Comparison of ENCODE assay signal across 10 mouse cellular contexts in genomic region chr4:125122431-125123278, GRCm38 (mm10). TPM values are rescaled to one million over a fixed set of nuclear protein-coding genes. Genes with fewer than 3 reads are reported as not detected.
DNase-seq lines count a peak whose midpoint lies in the region; ATAC-seq lines count a peak whose summit lies in the region.
"Had no signal": no experiment of that assay in that cellular context is flagged by ENCODE, and none has a peak within 500 bp of the region (broad histone marks: within the 10 kb centered on the region; RNA-seq: fewer than 3 reads in every experiment).

No protein-coding gene starts in this region.

- WGBS in neural tube, embryonic 15.5 days, result 22% methylated on average over 16 of the region's 16 CpGs
- 18% methylated on average over 16 of the region's 16 CpGs for WGBS in liver, embryonic 16.5 days (ENCODE audit: insufficient replicate concordance)
- 19% methylated on average over 16 of the region's 16 CpGs for WGBS in stomach, embryonic 15.5 days

- ATAC-seq in neural tube, embryonic 15.5 days (ENCODE audit: low FRiP score), result no peak
- ATAC-seq in liver, embryonic 16.5 days (ENCODE audit: low read depth), result 0 out of 2 replicates have a peak, but pooled peaks have one; percentile 12
- ATAC-seq in stomach, embryonic 15.5 days (ENCODE audit: insufficient read depth, low FRiP score, low read depth), result peak; percentile 65

- peaks cover 14% of the 10 kb centered on the region for H3K27me3 ChIP-seq in neural tube, embryonic 15.5 days (replicated peaks)
- no peaks in the 10 kb centered on the region for H3K27me3 ChIP-seq in liver, embryonic 16.5 days (ENCODE audit: control insufficient read depth, insufficient read depth, low read depth, low read length)
- no peaks in the 10 kb centered on the region for H3K27me3 ChIP-seq in stomach, embryonic 15.5 days (replicated peaks)

- H3K4me1 ChIP-seq in neural tube, embryonic 15.5 days, result peaks cover 8% of the 10 kb centered on the region
- peaks cover 27% of the 10 kb centered on the region for H3K4me1 ChIP-seq in liver, embryonic 16.5 days (ENCODE audit: control insufficient read depth, low read depth, low read length)
- peaks cover 47% of the 10 kb centered on the region for H3K4me1 ChIP-seq in stomach, embryonic 15.5 days

- peak; percentile 35 for DNase-seq in neural tube, embryonic 10.5 days (ENCODE audit: extremely low spot score, low spot score)
- peak; percentile 61 for DNase-seq in embryo, embryonic 9.5 days (ENCODE audit: extremely low spot score)
- DNase-seq in induced T-regulatory cell, adult 2 months (ENCODE audit: low read depth), result peak; percentile 84
- DNase-seq in right cerebral cortex, postnatal 36 days (ENCODE audit: low spot score in 2 of 2), result no peak
- no peak for DNase-seq in layer of hippocampus, postnatal 10 days (ENCODE audit: low spot score in 2 of 2)

- no peak overlapping the region for H3K27ac ChIP-seq in neural tube, embryonic 15.5 days (replicated peaks)
- H3K27ac ChIP-seq in liver, embryonic 16.5 days (ENCODE audit: low read length), result peak overlapping the region; percentile 31; the same call in 1 of the 2 replicates
- H3K27ac ChIP-seq in stomach, embryonic 15.5 days, result peak overlapping the region; percentile 84

- H3K4me3 ChIP-seq in neural tube, embryonic 15.5 days (replicated peaks), result no peak overlapping the region
- H3K4me3 ChIP-seq in liver, embryonic 16.5 days (ENCODE audit: low read depth, low read length), result no peak overlapping the region
- H3K4me3 ChIP-seq in stomach, embryonic 15.5 days (replicated peaks), result no peak overlapping the region

- H3K9ac ChIP-seq in neural tube, embryonic 15.5 days (replicated peaks), result no peak overlapping the region
- H3K9ac ChIP-seq in liver, embryonic 16.5 days (ENCODE audit: low read depth, low read length), result no peak overlapping the region
- no peak overlapping the region for H3K9ac ChIP-seq in stomach, embryonic 15.5 days

- H3K9me3 ChIP-seq in neural tube, embryonic 15.5 days (replicated peaks), result no peaks in the 10 kb centered on the region
- H3K9me3 ChIP-seq in liver, embryonic 16.5 days (replicated peaks; ENCODE audit: control insufficient read depth, low read length), result no peaks in the 10 kb centered on the region
- H3K9me3 ChIP-seq in stomach, embryonic 15.5 days, result no peaks in the 10 kb centered on the region

- H3K36me3 ChIP-seq in neural tube, embryonic 15.5 days, result no peaks in the 10 kb centered on the region
- H3K36me3 ChIP-seq in liver, embryonic 16.5 days (ENCODE audit: control insufficient read depth, insufficient read depth), result peaks cover 3% of the 10 kb centered on the region; the same call in 1 of the 2 replicates
- H3K36me3 ChIP-seq in stomach, embryonic 15.5 days, result 0 out of 2 replicates have a peak, but pooled peaks cover 5% of the 10 kb centered on the region

- H3K4me2 ChIP-seq in neural tube, embryonic 15.5 days, result no peak overlapping the region
- H3K4me2 ChIP-seq in liver, embryonic 16.5 days (ENCODE audit: low read depth, low read length), result peak overlapping the region; percentile 21; the same call in 1 of the 2 replicates
- peak overlapping the region; percentile 32 for H3K4me2 ChIP-seq in stomach, embryonic 15.5 days

RNA-seq across cellular contexts. Expression of gene Zc3h12a, which starts 5.0 kb away (rescaled TPM):
- 0.15 and 0.68 TPM in 2 replicates for polyA plus RNA-seq in neural tube, embryonic 15.5 days (2015; fragmentation: Nextera tagmentation; extraction: Ambion mirVana)
- 0.52 and 0.65 TPM in 2 replicates for polyA plus RNA-seq in liver, embryonic 16.5 days (2015; fragmentation: Nextera tagmentation; extraction: Ambion mirVana)
- 1.3 and 1.5 TPM in 2 replicates for polyA plus RNA-seq in stomach, embryonic 15.5 days (2015; fragmentation: Nextera tagmentation; extraction: Ambion mirVana)
- under 1 TPM; 0.42 to 0.80 TPM for total RNA-seq in layer of hippocampus, postnatal 10 days (2021)

RNA-seq across cellular contexts. Expression of gene Meaf6, which starts 37.7 kb away (rescaled TPM):
- polyA plus RNA-seq in neural tube, embryonic 15.5 days (2015; fragmentation: Nextera tagmentation; extraction: Ambion mirVana), result 141 and 164 TPM in 2 replicates
- polyA plus RNA-seq in liver, embryonic 16.5 days (2015; fragmentation: Nextera tagmentation; extraction: Ambion mirVana), result 15.9 and 17.8 TPM in 2 replicates
- 45.9 and 52.1 TPM in 2 replicates for polyA plus RNA-seq in stomach, embryonic 15.5 days (2015; fragmentation: Nextera tagmentation; extraction: Ambion mirVana)
- 100 to 1,000 TPM; 130 to 134 TPM for total RNA-seq in layer of hippocampus, postnatal 10 days (2021)

RNA-seq across cellular contexts. Expression of gene Snip1, which starts 56.2 kb away (rescaled TPM):
- polyA plus RNA-seq in neural tube, embryonic 15.5 days (2015; fragmentation: Nextera tagmentation; extraction: Ambion mirVana), result 24.1 and 24.3 TPM in 2 replicates
- 10.8 and 11.6 TPM in 2 replicates for polyA plus RNA-seq in liver, embryonic 16.5 days (2015; fragmentation: Nextera tagmentation; extraction: Ambion mirVana)
- 26.3 and 27.5 TPM in 2 replicates for polyA plus RNA-seq in stomach, embryonic 15.5 days (2015; fragmentation: Nextera tagmentation; extraction: Ambion mirVana)
- 10 to 100 TPM; 12.9 TPM for total RNA-seq in layer of hippocampus, postnatal 10 days (2021)

RNA-seq across cellular contexts. Expression of gene Dnali1, which starts 57.2 kb away (rescaled TPM):
- polyA plus RNA-seq in neural tube, embryonic 15.5 days (2015; fragmentation: Nextera tagmentation; extraction: Ambion mirVana), result 0.70 and 0.79 TPM in 2 replicates
- polyA plus RNA-seq in liver, embryonic 16.5 days (2015; fragmentation: Nextera tagmentation; extraction: Ambion mirVana), result not detected in 2 replicates
- 0.08 and 0.22 TPM in 2 replicates for polyA plus RNA-seq in stomach, embryonic 15.5 days (2015; fragmentation: Nextera tagmentation; extraction: Ambion mirVana)
- 1 to 10 TPM; 1.4 to 1.6 TPM for total RNA-seq in layer of hippocampus, postnatal 10 days (2021)
- total RNA-seq: adrenal gland, postnatal 4 days had no signal
- polyA plus RNA-seq: neural tube, embryonic 11.5 days had no signal

Comparison
In these comparisons a context has a peak if more than half of its experiments do, and no peak if none do; other contexts are left out.
1. DNase-seq: peak in neural tube, embryonic 10.5 days (single experiment), embryo, embryonic 9.5 days (single experiment) and induced T-regulatory cell, adult 2 months (single experiment); none in right cerebral cortex, postnatal 36 days (0 of 2) and layer of hippocampus, postnatal 10 days (0 of 2).